Mouse (Mus musculus) thymus, postnatal 10 days (tissue): ENCODE measurements around the gene D130043K22Rik.

Source experiments
- DNase-seq, 2 experiments: peaks; one replicate each; pipeline ENCODE4 v3.0.0; 2021; ENCODE audit warnings: low spot score in 2 of 2

Gene D130043K22Rik

GRCm38 (mm10) chr13:24892516-24892915 is 47.6 kb downstream of the D130043K22Rik start:
- DNase-seq: no peak

DNA sequence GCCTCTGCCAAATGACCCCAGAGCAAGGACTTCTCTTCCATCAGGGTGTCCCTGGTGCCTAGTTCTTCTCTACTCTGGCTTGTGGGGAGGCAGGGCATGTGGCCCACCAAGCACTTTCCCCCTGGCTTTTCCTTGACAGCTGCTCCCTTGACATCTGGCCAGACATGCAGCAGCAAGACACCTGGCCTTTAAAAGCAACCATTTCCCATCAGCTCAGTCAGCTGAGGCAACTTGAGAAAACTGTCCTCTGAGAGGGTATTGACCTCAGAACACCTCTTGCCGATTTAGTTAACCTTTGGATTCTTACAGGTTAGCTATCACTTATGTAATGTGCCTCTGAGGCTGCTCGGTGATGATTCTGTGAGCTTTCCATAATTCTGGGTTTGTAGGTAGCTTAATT is 48.9 kb downstream of the D130043K22Rik start:
- DNase-seq: no peak

- DNase-seq: no peak
These were observed 57.0 kb downstream of the D130043K22Rik start for GRCm38 (mm10) chr13:24901916-24902315.

DNA sequence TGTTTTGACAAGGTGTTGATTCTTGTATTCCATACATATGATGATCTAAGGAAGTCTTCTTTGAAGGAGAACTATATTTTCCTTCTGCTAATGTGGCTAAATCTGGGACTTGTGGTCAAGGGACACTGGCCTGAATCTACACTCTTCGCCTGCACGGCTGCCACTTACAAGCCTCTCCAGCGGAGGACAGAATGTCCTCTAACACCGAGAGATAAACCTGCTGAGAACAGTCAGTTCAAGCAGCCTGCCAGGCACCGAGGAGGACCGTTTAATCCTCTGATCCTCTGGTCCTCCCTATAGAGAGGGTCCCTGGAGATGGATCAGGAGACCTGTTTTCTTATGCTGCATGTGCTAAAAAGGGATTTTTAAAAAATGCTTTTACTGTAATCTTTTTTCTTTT is 58.5 kb downstream of the D130043K22Rik start:
- no peak for DNase-seq

DNA sequence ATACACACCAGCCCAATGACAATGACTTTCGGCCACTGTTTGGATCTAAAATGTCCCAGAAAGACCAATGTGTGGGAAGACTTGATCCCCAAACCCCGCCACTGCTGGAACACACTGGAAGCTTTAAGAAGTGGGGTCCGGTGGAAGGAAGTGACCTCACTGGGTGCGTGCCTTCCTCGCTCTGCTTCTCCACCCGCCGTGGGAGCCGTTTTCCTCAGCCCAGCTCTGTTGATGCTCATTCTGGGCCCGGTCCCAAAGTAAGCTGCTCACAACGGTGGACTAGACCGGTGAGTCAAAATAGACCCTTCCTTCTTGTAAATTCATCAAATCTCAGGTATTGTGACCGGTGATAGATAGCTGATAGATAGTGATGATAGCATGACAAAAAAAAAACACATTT is 60.5 kb downstream of the D130043K22Rik start:
- no peak for DNase-seq

- no peak for DNase-seq
These were observed 62.1 kb downstream of the D130043K22Rik start for GRCm38 (mm10) chr13:24906831-24907570.

GRCm38 (mm10) chr13:24909112-24909511 is 64.2 kb downstream of the D130043K22Rik start:
- no peak for DNase-seq

- no peak for DNase-seq
These were observed 68.6 kb downstream of the D130043K22Rik start for GRCm38 (mm10) chr13:24913576-24913975.

DNA sequence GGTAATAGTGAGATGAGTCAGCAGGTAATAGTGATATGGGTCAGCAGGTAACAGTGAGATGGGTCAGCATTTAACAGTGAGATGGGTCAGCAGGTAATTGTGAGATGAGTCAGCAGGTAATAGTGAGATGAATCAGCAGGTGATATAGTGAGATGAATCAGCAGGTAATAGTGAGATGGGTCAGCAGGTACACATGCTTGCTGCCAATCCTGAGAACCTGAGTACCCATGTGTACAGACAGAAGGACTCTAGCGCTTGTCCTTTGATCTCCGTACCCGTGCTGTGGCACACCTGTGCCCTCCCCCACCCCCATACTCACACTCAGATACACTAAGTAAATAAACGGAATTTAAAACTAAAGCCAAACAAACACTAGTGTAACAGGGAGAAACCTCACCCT is 70.0 kb downstream of the D130043K22Rik start:
- no peak for DNase-seq

DNA sequence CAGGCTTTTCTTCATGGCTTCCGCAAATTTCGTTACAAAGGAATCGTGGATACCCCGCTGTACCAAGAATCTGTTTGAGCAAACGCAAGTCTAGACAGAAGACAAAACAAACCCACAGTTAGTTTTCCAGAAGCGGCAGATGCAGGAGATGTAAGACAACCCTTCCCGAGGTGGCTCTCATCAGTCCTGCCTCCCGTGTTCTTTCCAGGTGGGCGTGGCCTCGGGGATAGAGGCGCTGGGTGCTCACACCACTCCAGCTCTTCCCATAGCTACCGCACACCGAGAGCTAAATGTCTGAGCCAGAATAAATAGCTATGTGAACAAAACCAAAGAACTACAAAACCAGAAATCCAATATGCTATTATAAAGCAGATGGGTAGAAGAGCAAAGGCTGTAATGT is 70.9 kb downstream of the D130043K22Rik start:
- no peak for DNase-seq

- DNase-seq: peak; percentile 34 to 77
These were observed 75.5 kb downstream of the D130043K22Rik start for GRCm38 (mm10) chr13:24920333-24920977.

DNA sequence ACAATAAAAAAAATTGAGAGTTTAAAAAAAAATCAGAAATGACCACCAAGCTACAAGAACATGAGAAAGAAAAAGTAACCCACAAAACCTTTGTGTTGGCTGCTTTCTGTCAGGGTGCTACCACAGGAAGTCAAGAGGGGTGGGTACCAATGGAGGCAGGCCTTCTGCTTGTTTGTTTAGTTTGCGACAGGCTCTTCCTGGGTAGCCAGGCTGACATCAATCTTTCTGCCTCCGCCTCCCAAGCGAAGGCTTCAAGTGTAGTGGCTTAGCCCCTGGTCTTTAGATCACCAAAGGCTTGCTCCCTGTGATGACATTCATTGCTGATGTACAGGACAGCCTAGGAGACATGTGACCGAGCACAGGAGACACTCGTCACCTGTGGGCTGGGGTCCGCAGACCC is 76.3 kb downstream of the D130043K22Rik start:
- DNase-seq: peak in 1 of 2 experiments; percentile 26

- DNase-seq: no peak
These were observed 79.1 kb downstream of the D130043K22Rik start for GRCm38 (mm10) chr13:24923991-24924390.

DNA sequence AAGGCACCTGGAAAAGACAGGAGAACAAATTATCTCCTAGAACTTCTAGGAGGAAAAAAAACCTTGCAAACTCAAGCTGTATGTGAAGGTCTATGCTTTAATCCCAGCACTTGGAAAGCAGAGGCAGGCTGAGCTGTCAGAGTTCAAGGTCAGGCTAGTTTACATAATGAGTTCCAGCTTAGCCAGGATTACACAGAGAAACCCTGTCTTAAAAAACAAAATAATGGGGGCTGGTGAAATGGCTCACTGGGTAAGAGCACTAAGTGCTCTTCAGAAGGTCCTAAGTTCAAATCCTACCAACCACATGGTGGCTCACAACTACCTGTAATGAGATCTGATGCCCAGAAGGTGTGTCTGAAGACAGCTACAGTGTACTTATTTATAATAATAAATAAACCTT is 85.7 kb downstream of the D130043K22Rik start:
- DNase-seq: no peak

GRCm38 (mm10) chr13:24933199-24933598 is 88.3 kb downstream of the D130043K22Rik start:
- no peak for DNase-seq

GRCm38 (mm10) chr13:24936772-24937107 is 91.8 kb downstream of the D130043K22Rik start:
- no peak for DNase-seq

DNA sequence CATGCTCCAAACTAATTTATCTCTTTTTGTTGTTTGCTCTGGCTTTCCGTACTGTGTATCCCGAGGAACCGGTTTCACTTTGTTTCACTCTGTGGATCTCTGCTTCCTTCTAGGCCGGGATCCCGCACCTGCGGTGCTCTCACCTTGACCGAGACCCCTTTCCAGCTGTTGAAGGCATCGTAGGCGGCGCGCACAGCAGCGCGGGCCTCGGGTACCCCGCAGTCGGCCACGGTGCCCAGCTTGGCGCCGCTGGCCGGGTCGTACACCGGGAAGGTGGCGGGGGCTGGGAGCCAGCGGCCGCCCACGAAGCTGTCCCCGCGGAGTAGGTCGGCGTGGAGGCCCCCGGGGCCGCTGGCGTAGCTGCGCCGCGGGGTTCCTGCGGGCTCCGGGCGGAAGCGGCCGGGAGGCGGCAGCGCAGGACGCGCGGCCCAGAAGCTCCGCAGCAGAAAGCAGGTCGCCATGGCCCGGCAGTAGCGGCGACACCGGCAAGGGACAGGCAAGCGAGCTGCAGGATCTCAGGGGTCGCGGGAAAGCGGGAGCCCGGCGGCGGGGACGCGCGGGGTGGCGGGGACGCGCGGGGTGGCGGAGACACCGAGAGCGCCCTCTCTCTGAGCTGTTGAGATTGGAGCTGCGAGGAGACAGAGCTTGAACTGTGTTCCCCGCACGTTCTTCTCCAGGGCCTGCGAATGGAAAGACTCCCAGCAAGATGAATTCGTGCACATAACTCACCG is 92.3 kb downstream of the D130043K22Rik start, which contains the start of gene Aldh5a1:
Gene Aldh5a1, minus strand, starts transcription at position 554 of the 731 bp plus-strand sequence.
- peak; percentile 25 to 51 for DNase-seq

- DNase-seq: no peak
These were observed 92.9 kb downstream of the D130043K22Rik start for GRCm38 (mm10) chr13:24937839-24938166.

GRCm38 (mm10) chr13:24938683-24939082 is 93.7 kb downstream of the D130043K22Rik start:
- DNase-seq: peak in 1 of 2 experiments; percentile 68

DNA sequence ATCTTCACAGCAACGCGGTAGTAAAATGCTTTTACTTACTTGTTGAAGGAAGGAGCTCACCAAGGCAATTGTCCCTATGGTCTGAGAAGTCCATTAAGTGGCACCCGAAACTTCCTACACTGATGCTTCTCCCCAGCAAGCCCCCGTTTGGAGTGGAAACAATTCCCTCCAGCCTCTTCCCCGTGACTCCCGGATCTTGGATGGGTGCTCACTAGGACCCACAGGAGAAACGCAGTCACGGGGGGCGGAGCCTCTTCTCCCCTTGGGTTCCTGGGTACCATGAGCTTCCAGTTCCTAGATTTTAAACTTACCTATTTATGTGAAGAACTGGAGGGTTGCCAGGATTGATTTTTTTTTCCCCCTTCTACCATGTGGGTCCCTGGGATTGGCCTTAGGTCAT is 94.5 kb downstream of the D130043K22Rik start:
- DNase-seq: no peak

DNA sequence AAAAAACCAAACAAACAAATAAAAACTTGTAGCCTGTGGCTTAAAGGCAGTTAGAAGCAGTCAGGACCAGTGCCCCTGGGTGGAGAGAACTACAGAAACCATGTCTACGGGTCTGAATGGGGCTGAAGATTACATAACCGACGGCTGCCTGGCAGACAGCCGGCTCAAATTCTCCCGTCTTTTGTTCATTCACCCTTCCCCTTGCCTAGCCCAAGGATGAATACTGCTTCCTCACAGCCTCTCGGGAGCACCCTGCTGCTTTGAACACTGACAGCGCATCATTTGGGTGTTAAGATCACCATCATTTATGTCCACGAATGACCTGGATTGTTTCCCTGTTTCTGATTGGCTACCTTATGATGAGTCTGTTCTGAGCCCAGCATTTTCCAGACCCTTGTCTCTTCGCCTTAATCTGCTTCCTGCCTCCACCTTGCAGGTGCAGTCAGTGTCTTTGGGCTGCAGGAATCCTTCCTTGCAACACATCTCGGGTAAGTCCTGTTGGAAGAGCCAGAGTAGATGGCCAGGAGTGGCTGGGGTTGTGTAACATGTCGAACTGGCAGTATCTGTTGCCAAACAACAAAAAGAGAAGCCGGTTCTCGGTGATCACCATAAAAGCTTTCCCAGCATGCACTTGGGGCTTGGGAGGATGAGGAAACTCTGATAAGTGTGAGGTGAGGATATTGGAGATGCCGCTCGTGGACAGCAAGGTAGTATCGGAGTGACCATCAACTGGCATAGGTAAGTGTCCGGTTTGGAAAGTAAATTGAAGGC is 97.8 kb downstream of the D130043K22Rik start, which contains the start of gene Gpld1:
Gene Gpld1, plus strand, starts transcription at position 641 of the 771 bp plus-strand sequence.
- no peak for DNase-seq

DNA sequence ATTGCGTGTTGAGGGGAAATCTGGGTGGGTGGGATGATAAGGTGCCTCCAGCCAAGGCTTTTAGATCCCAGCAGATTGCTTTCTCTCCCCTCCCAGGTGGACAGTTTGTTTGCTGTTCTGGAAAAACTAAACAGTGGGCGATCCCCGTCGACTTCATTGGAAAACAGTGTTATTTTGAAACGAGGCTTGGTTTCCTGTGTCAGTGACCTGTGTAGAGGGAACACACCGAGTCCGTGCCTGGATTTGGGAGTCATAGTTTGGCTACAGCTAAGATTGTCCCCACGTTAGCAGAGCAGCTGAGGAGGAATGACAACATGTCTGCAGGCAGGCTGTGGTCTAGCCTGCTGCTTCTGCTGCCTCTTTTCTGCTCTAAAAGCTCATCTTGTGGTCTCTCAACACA is 98.4 kb downstream of the D130043K22Rik start:
- DNase-seq: no peak
